ENCODE assay signal across 8 mouse cellular contexts in genomic region chr2:153160844-153161683, GRCm38 (mm10). TPM values are rescaled to one million over a fixed set of nuclear protein-coding genes. Genes with fewer than 3 reads are reported as not detected.
DNase-seq lines count a peak whose midpoint lies in the region; ATAC-seq and TF ChIP-seq lines count a peak whose summit lies in the region.

TSS of gene Tm9sf4 (plus strand) at chr2:153161303.

- peak; percentile 89 for ATAC-seq in embryonic facial prominence, embryonic 15.5 days (ENCODE audit: insufficient number of reproducible peaks, low FRiP score, low TSS enrichment, low read depth)
- ATAC-seq in limb, embryonic 14.5 days (ENCODE audit: low FRiP score, low read depth): peak; percentile 96
- peak; percentile 92 for ATAC-seq in midbrain, postnatal 0 days (ENCODE audit: low FRiP score)

- 0 out of 2 replicates have a peak, but pooled peaks cover 3% of the 10 kb centered on the region for H3K27me3 ChIP-seq in embryonic facial prominence, embryonic 15.5 days
- H3K27me3 ChIP-seq in limb, embryonic 14.5 days (ENCODE audit: control insufficient read depth, insufficient read depth, low read length): no peaks in the 10 kb centered on the region
- H3K27me3 ChIP-seq in midbrain, postnatal 0 days (ENCODE audit: insufficient read depth, low read length): no peaks in the 10 kb centered on the region

- H3K4me2 ChIP-seq in embryonic facial prominence, embryonic 15.5 days (replicated peaks): peak within 1 kb of the TSS; percentile 87
- H3K4me2 ChIP-seq in limb, embryonic 14.5 days (replicated peaks; ENCODE audit: low read depth, low read length, severe bottlenecking): peak within 1 kb of the TSS; percentile 92
- H3K4me2 ChIP-seq in midbrain, postnatal 0 days (ENCODE audit: low read depth, low read length, poor library complexity, severe bottlenecking): peak within 1 kb of the TSS; percentile 88

- H3K4me1 ChIP-seq in bone marrow, adult 2 months (ENCODE audit: control insufficient read depth, insufficient read depth, low read length): peaks cover 4% of the 10 kb centered on the region
- peaks cover 14% of the 10 kb centered on the region for H3K4me1 ChIP-seq in embryonic facial prominence, embryonic 15.5 days
- peaks cover 6% of the 10 kb centered on the region for H3K4me1 ChIP-seq in limb, embryonic 14.5 days (ENCODE audit: control insufficient read depth, insufficient read depth, low read length)
- no peaks in the 10 kb centered on the region for H3K4me1 ChIP-seq in midbrain, postnatal 0 days (ENCODE audit: insufficient read depth, low read length)

- 5% methylated on average over 34 of the region's 34 CpGs for WGBS in bone marrow, adult 2 months
- WGBS in embryonic facial prominence, embryonic 15.5 days: 10% methylated on average over 34 of the region's 34 CpGs
- 9% methylated on average over 33 of the region's 34 CpGs for WGBS in limb, embryonic 14.5 days
- WGBS in midbrain, postnatal 0 days: 8% methylated on average over 34 of the region's 34 CpGs

- peaks cover 3% of the 10 kb centered on the region; the same call in 1 of the 2 replicates for H3K36me3 ChIP-seq in embryonic facial prominence, embryonic 15.5 days
- H3K36me3 ChIP-seq in limb, embryonic 14.5 days (ENCODE audit: control insufficient read depth, insufficient read depth, low read length): no peaks in the 10 kb centered on the region; the same call in 1 of the 2 replicates
- no peaks in the 10 kb centered on the region; the same call in 1 of the 2 replicates for H3K36me3 ChIP-seq in midbrain, postnatal 0 days (ENCODE audit: insufficient read depth, low read length)

- peak; percentile 96 for DNase-seq in 416B (ENCODE audit: low read depth)
- peak; percentile 95 for DNase-seq in heart, adult 8-10 months (ENCODE audit: low spot score)
- DNase-seq in kidney, adult 9 months: peak; percentile 94
- DNase-seq in limb, embryonic 14.5 days (ENCODE audit: low spot score): peak; percentile 95
- peak; percentile 95 for DNase-seq in midbrain, postnatal 0 days (ENCODE audit: low spot score)
- DNase-seq in spleen, postnatal 14 days (ENCODE audit: low spot score in 2 of 2): peak; percentile 72 to 83

- TF ChIP-seq CTCF in bone marrow, adult 2 months (IDR thresholded peaks at IDR 0.05; ENCODE audit: control insufficient read depth, insufficient read depth, low read length): no peak
- TF ChIP-seq CTCF in midbrain, postnatal 0 days (IDR thresholded peaks at IDR 0.05): peak; percentile 18; the same call in 1 of the 2 replicates

- H3K27ac ChIP-seq in bone marrow, adult 2 months (ENCODE audit: control insufficient read depth, insufficient read depth, low read depth, low read length, poor library complexity): peak within 1 kb of the TSS; percentile 57
- H3K27ac ChIP-seq in embryonic facial prominence, embryonic 15.5 days (replicated peaks): peak within 1 kb of the TSS; percentile 99
- H3K27ac ChIP-seq in limb, embryonic 14.5 days (replicated peaks; ENCODE audit: low read depth, low read length): peak within 1 kb of the TSS; percentile 97
- peak within 1 kb of the TSS; percentile 94 for H3K27ac ChIP-seq in midbrain, postnatal 0 days (ENCODE audit: low read depth, low read length)

- TF ChIP-seq POLR2A in bone marrow, adult 2 months (IDR thresholded peaks at IDR 0.05; ENCODE audit: borderline replicate concordance, control insufficient read depth, low read depth, low read length): peak; percentile 54; the same call in 1 of the 2 replicates
- peak; percentile 62; the same call in 1 of the 2 replicates for TF ChIP-seq POLR2A in limb, embryonic 14.5 days (IDR thresholded peaks at IDR 0.05; ENCODE audit: borderline replicate concordance, extremely low read depth, insufficient read depth, insufficient read length)

- no peaks in the 10 kb centered on the region for H3K9me3 ChIP-seq in embryonic facial prominence, embryonic 15.5 days (replicated peaks)
- no peaks in the 10 kb centered on the region for H3K9me3 ChIP-seq in limb, embryonic 14.5 days (ENCODE audit: control insufficient read depth, low read length)
- H3K9me3 ChIP-seq in midbrain, postnatal 0 days (ENCODE audit: low read length): no peaks in the 10 kb centered on the region

- H3K9ac ChIP-seq in embryonic facial prominence, embryonic 15.5 days: peak within 1 kb of the TSS; percentile 87
- peak within 1 kb of the TSS; percentile 89 for H3K9ac ChIP-seq in limb, embryonic 14.5 days (ENCODE audit: low read depth, low read length, severe bottlenecking)
- H3K9ac ChIP-seq in midbrain, postnatal 0 days (replicated peaks; ENCODE audit: low read length, poor library complexity, severe bottlenecking): peak within 1 kb of the TSS; percentile 90

- peak within 1 kb of the TSS; percentile 72 for H3K4me3 ChIP-seq in bone marrow, adult 2 months (replicated peaks; ENCODE audit: control insufficient read depth, low read depth, low read length)
- peak within 1 kb of the TSS; percentile 90 for H3K4me3 ChIP-seq in embryonic facial prominence, embryonic 15.5 days (replicated peaks)
- H3K4me3 ChIP-seq in limb, embryonic 14.5 days (replicated peaks; ENCODE audit: low read length): peak within 1 kb of the TSS; percentile 87
- H3K4me3 ChIP-seq in midbrain, postnatal 0 days (ENCODE audit: low read depth, low read length): peak within 1 kb of the TSS; percentile 83

RNA-seq across cellular contexts. Expression of gene Tm9sf4, which starts in this region (rescaled TPM):
- 12.6 and 18.3 TPM in 2 replicates for polyA plus RNA-seq in bone marrow, adult 2 months (2011; ENCODE audit: insufficient read depth, insufficient read length, low replicate concordance, missing spikeins)
- polyA plus RNA-seq in embryonic facial prominence, embryonic 15.5 days (2015; fragmentation: Nextera tagmentation; extraction: Ambion mirVana): 83.9 and 99.6 TPM in 2 replicates
- total RNA-seq in heart, adult 8-10 months (2022): 10 to 100 TPM; 41.9 to 50.0 (median 45.1) TPM
- 73.4 and 84.8 TPM in 2 replicates for polyA plus RNA-seq in limb, embryonic 14.5 days (2012; rRNA removed)
- 97.7 and 100 TPM in 2 replicates for polyA plus RNA-seq in limb, embryonic 14.5 days (2014; fragmentation: Nextera tagmentation; extraction: Ambion mirVana)
- total RNA-seq in midbrain, postnatal 0 days (2014; rRNA removed): 61.9 and 64.5 TPM in 2 replicates
- 72.2 and 84.2 TPM in 2 replicates for polyA plus RNA-seq in midbrain, postnatal 0 days (2015; fragmentation: Nextera tagmentation; extraction: Ambion mirVana)

Comparison
In these comparisons a context has a peak if more than half of its experiments do, and no peak if none do; other contexts are left out.
1. Peak in every context shown above with its lines: DNase-seq, ATAC-seq, H3K4me3 ChIP-seq and H3K27ac ChIP-seq.